Mouse (Mus musculus): ENCODE measurements around the gene Tnf. TPM values are rescaled to one million over a fixed set of nuclear protein-coding genes. Genes with fewer than 3 reads are reported as not detected.

Tnf gene
- total and polyA plus RNA-seq, 3 experiments: 18.8 to 25.2 (median 20.8) TPM

GRCm38 (mm10) chr17:35237504-35237903 is 35.7 kb upstream of the Tnf start:
- in situ Hi-C loops (cut with MboI; ENCODE audit: low pct_ligation_motif_present, low pct_unique_long_range_greater_than_20kb, low sequenced_read_pairs): loop anchor here (10.0 kb wide), 1 partner anchor 223 kb away; the partner anchor contains the start of gene Vwa7
- DNase-seq (ENCODE audit: extremely low read depth): no peak
- Histone ChIP-seq H3K4me1 (ENCODE audit: control insufficient read depth in 1 of 2, insufficient read depth in 2 of 2) (peaks cover 3 to 38% of the 10 kb centered on the region in 2 experiments), H3K4me3 (replicated peaks in 1 of 3; ENCODE audit: low read depth in 2 of 3, low read length in 2 of 3, poor library complexity in 1 of 3) (no peak overlapping the region), H3K79me2 (replicated peaks; ENCODE audit: control insufficient read depth, extremely low read depth, insufficient read depth, poor library complexity, severe bottlenecking) (peaks cover 26% of the 10 kb centered on the region), H3K4me2 (ENCODE audit: insufficient read depth, low read depth, poor library complexity, severe bottlenecking) (no peak overlapping the region), H3K27me3 (replicated peaks) (no peaks in the 10 kb centered on the region), H3K27ac (ENCODE audit: insufficient read depth, low read depth) (no peak overlapping the region), H3K36me3 (replicated peaks in 1 of 2; ENCODE audit: control insufficient read depth in 1 of 2, insufficient read depth in 1 of 2, low read length in 1 of 2) (peaks cover 0 to 23% of the 10 kb centered on the region in 2 experiments), H3K9me3 (replicated peaks; ENCODE audit: low read length) (no peaks in the 10 kb centered on the region), H3K9ac (ENCODE audit: insufficient read depth, low read depth) (no peak overlapping the region)
- TF ChIP-seq ETS1 (conservative IDR thresholded peaks at IDR 0.05; ENCODE audit: low read depth, low read length) (no peak), MAZ (IDR thresholded peaks at IDR 0.05; ENCODE audit: low read depth, low read length) (no peak), ELF1 (IDR thresholded peaks at IDR 0.05; ENCODE audit: low read depth, low read length) (no peak), USF1 (IDR thresholded peaks at IDR 0.05; ENCODE audit: low read depth, low read length) (no peak), TCF12 (IDR thresholded peaks at IDR 0.05; ENCODE audit: low read depth, low read length) (no peak)
- dilution Hi-C loops (cut with MboI; ENCODE audit: extremely low pct_ligation_motif_present, extremely low pct_unique_long_range_greater_than_20kb, low sequenced_read_pairs): no loop called here

- Histone ChIP-seq H3K4me3 (replicated peaks in 1 of 3; ENCODE audit: low read depth in 2 of 3, low read length in 2 of 3, poor library complexity in 1 of 3) (no peak overlapping the region), H3K9me3 (replicated peaks; ENCODE audit: low read length) (no peaks in the 10 kb centered on the region), H3K36me3 (replicated peaks in 1 of 2; ENCODE audit: control insufficient read depth in 1 of 2, insufficient read depth in 1 of 2, low read length in 1 of 2) (peaks cover 0 to 25% of the 10 kb centered on the region in 2 experiments), H3K4me1 (ENCODE audit: control insufficient read depth in 1 of 2, insufficient read depth in 2 of 2) (peaks cover 5 to 42% of the 10 kb centered on the region in 2 experiments), H3K27me3 (replicated peaks) (no peaks in the 10 kb centered on the region), H3K79me2 (replicated peaks; ENCODE audit: control insufficient read depth, extremely low read depth, insufficient read depth, poor library complexity, severe bottlenecking) (peaks cover 21% of the 10 kb centered on the region), H3K9ac (ENCODE audit: insufficient read depth, low read depth) (no peak overlapping the region), H3K4me2 (ENCODE audit: insufficient read depth, low read depth, poor library complexity, severe bottlenecking) (no peak overlapping the region), H3K27ac (ENCODE audit: insufficient read depth, low read depth) (no peak overlapping the region)
- in situ Hi-C loops (cut with MboI; ENCODE audit: low pct_ligation_motif_present, low pct_unique_long_range_greater_than_20kb, low sequenced_read_pairs) (loop anchor here (10.0 kb wide), 1 partner anchor 222 kb away; the partner anchor contains the start of gene Vwa7), dilution Hi-C loops (cut with MboI; ENCODE audit: extremely low pct_ligation_motif_present, extremely low pct_unique_long_range_greater_than_20kb, low sequenced_read_pairs) (no loop called here)
- TF ChIP-seq MAZ (IDR thresholded peaks at IDR 0.05; ENCODE audit: low read depth, low read length): no peak
- TF ChIP-seq SMC3 (IDR thresholded peaks at IDR 0.05; ENCODE audit: low read depth, low read length): no peak
- TF ChIP-seq MEF2A (IDR thresholded peaks at IDR 0.05; ENCODE audit: borderline replicate concordance, low read depth, low read length): no peak
- TF ChIP-seq BHLHE40 (IDR thresholded peaks at IDR 0.05; ENCODE audit: low read depth, low read length): no peak
- TF ChIP-seq MAX (IDR thresholded peaks at IDR 0.05; ENCODE audit: low read length): no peak
- no peak for TF ChIP-seq MAFK (IDR thresholded peaks at IDR 0.05; ENCODE audit: insufficient replicate concordance, low read length)
- TF ChIP-seq EP300 (IDR thresholded peaks at IDR 0.05; ENCODE audit: low read length): no peak
- TF ChIP-seq NELFE (IDR thresholded peaks at IDR 0.05; ENCODE audit: low read depth, low read length): no peak
- no peak for TF ChIP-seq MYC (IDR thresholded peaks at IDR 0.05; ENCODE audit: low read depth, low read length)
- TF ChIP-seq ELF1 (IDR thresholded peaks at IDR 0.05; ENCODE audit: low read depth, low read length): no peak
- no peak for TF ChIP-seq TCF12 (IDR thresholded peaks at IDR 0.05; ENCODE audit: low read depth, low read length)
- DNase-seq (ENCODE audit: extremely low read depth): no peak
These were observed 35.2 kb upstream of the Tnf start for GRCm38 (mm10) chr17:35236996-35237395.

DNA sequence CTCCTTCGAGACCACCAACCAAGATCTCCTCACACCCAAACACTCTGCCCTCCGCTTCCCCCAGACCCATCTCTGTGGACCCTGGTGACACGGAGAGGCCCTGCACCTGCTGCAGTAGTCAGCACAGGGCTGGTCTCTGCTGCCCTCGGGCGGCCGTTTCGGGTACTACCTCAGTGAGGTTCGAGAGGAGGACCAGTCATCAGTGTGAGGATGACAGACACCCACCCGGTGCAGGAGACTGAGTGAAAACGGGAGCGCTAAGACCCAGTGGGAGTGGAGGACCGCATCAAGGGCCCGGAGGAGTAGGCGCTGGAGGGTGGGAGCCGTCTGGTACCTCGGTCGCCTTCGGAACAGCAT is 34.6 kb upstream of the Tnf start:
- no peaks in the 10 kb centered on the region for H3K27me3 ChIP-seq (replicated peaks)
- no peak overlapping the region for H3K4me2 ChIP-seq (ENCODE audit: insufficient read depth, low read depth, poor library complexity, severe bottlenecking)
- peak; percentile 93 for DNase-seq (ENCODE audit: extremely low read depth)
- H3K79me2 ChIP-seq (replicated peaks; ENCODE audit: control insufficient read depth, extremely low read depth, insufficient read depth, poor library complexity, severe bottlenecking): peaks cover 22% of the 10 kb centered on the region
- peaks cover 0 to 29% of the 10 kb centered on the region in 2 experiments for H3K36me3 ChIP-seq (replicated peaks in 1 of 2; ENCODE audit: control insufficient read depth in 1 of 2, insufficient read depth in 1 of 2, low read length in 1 of 2)
- peak overlapping the region; percentile 93 for H3K9ac ChIP-seq (ENCODE audit: insufficient read depth, low read depth)
- H3K27ac ChIP-seq (ENCODE audit: insufficient read depth, low read depth): peak overlapping the region; percentile 96
- in situ Hi-C loops (cut with MboI; ENCODE audit: low pct_ligation_motif_present, low pct_unique_long_range_greater_than_20kb, low sequenced_read_pairs) (loop anchor here (10.0 kb wide), 1 partner anchor 222 kb away; the partner anchor contains the start of gene Vwa7), dilution Hi-C loops (cut with MboI; ENCODE audit: extremely low pct_ligation_motif_present, extremely low pct_unique_long_range_greater_than_20kb, low sequenced_read_pairs) (no loop called here)
- H3K9me3 ChIP-seq (replicated peaks; ENCODE audit: low read length): no peaks in the 10 kb centered on the region
- peak; percentile 24; the same call in 1 of the 2 replicates for TF ChIP-seq NRF1 (IDR thresholded peaks at IDR 0.05; ENCODE audit: low read depth, low read length)
- no peak for TF ChIP-seq MAX (IDR thresholded peaks at IDR 0.05; ENCODE audit: low read length)
- TF ChIP-seq RAD21 (IDR thresholded peaks at IDR 0.05; ENCODE audit: low read depth, low read length): peak; percentile 93
- TF ChIP-seq MXI1 (IDR thresholded peaks at IDR 0.05; ENCODE audit: low read depth, low read length): peak; percentile 17; the same call in 1 of the 2 replicates
- peak; percentile 88 for TF ChIP-seq SMC3 (IDR thresholded peaks at IDR 0.05; ENCODE audit: low read depth, low read length)
- 0 out of 2 replicates have a peak, but pooled peaks have one; percentile 3 for TF ChIP-seq ZMIZ1 (IDR thresholded peaks at IDR 0.05; ENCODE audit: low read depth, low read length)
- peak; percentile 76 to 94 for TF ChIP-seq CTCF (conservative IDR thresholded peaks at IDR 0.05 in 1 of 2, IDR thresholded peaks at IDR 0.05 in 1 of 2; ENCODE audit: low read depth in 2 of 2, low read length in 2 of 2)
- peak; percentile 39; the same call in 1 of the 2 replicates for TF ChIP-seq ZC3H11A (IDR thresholded peaks at IDR 0.05; ENCODE audit: low read depth, low read length)
- TF ChIP-seq ZNF384 (IDR thresholded peaks at IDR 0.05; ENCODE audit: low read depth, low read length): no peak
- peak overlapping the region; percentile 67 to 86 (median 70) for H3K4me3 ChIP-seq (replicated peaks in 1 of 3; ENCODE audit: low read depth in 2 of 3, low read length in 2 of 3, poor library complexity in 1 of 3)
- H3K4me1 ChIP-seq (ENCODE audit: control insufficient read depth in 1 of 2, insufficient read depth in 2 of 2): peaks cover 9 to 48% of the 10 kb centered on the region in 2 experiments

All from CH12.LX (cell line).